Comparison of ENCODE assay signal across 24 mouse cellular contexts in the genomic region with DNA sequence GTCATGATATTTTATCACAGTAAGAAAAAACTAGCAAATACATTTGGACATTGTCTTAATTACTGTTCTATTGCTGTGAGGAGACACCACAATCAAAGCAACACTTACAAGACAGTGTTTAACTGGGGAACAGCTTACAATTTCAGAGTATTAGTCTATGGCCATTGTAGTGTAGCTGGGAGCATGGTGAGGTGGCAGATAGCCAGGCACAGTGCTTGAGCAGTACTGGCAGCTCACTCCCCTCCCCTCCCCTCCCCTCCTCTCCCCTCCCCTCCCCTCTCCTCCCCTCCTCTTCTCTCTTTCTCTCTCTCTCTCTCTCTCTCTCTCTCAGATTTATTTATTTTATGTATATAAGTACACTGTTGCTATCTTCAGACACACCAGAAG. TPM values are rescaled to one million over a fixed set of nuclear protein-coding genes. Genes with fewer than 3 reads are reported as not detected.
DNase-seq lines count a peak whose midpoint lies in the region; ATAC-seq and TF ChIP-seq lines count a peak whose summit lies in the region.
"Had no signal": no experiment of that assay in that cellular context is flagged by ENCODE, and none has a peak within 500 bp of the region (broad histone marks: within the 10 kb centered on the region; RNA-seq: fewer than 3 reads in every experiment).

No protein-coding gene starts in this region.

- no peak for TF ChIP-seq CTCF in cerebellum, adult 2 months (IDR thresholded peaks at IDR 0.05; ENCODE audit: borderline replicate concordance, insufficient read depth, low read depth, low read length)
- no peak for TF ChIP-seq CTCF in lung, embryonic 14.5 days (IDR thresholded peaks at IDR 0.05; ENCODE audit: low read depth)

- H3K27me3 ChIP-seq in cerebellum, adult 2 months (ENCODE audit: control insufficient read depth, insufficient read depth, low read length): no peaks in the 10 kb centered on the region
- H3K27me3 ChIP-seq in lung, embryonic 14.5 days (ENCODE audit: insufficient read depth, low read length): no peaks in the 10 kb centered on the region
- no peaks in the 10 kb centered on the region for H3K27me3 ChIP-seq in lung, embryonic 16.5 days (ENCODE audit: control insufficient read depth, insufficient read depth, low read depth, low read length)
- H3K27me3 ChIP-seq: CH12.LX; embryonic facial prominence, embryonic 12.5 days; forebrain, embryonic 13.5 days; forebrain, embryonic 15.5 days; Patski had no signal

- H3K4me3 ChIP-seq in cerebellum, adult 2 months (replicated peaks; ENCODE audit: insufficient read depth, low read depth, low read length): no peak overlapping the region
- H3K4me3 ChIP-seq in lung, embryonic 14.5 days (ENCODE audit: low read depth, low read length): no peak overlapping the region
- no peak overlapping the region for H3K4me3 ChIP-seq in lung, embryonic 16.5 days (ENCODE audit: low read length)
- H3K4me3 ChIP-seq: embryonic facial prominence, embryonic 10.5 days; embryonic facial prominence, embryonic 12.5 days; forebrain, embryonic 13.5 days; forebrain, embryonic 15.5 days had no signal

- no peak overlapping the region for H3K4me2 ChIP-seq in lung, embryonic 14.5 days
- H3K4me2 ChIP-seq in lung, embryonic 16.5 days (ENCODE audit: low read depth, low read length): no peak overlapping the region
- H3K4me2 ChIP-seq: embryonic facial prominence, embryonic 12.5 days; forebrain, embryonic 13.5 days; forebrain, embryonic 15.5 days had no signal

- H3K9me3 ChIP-seq in lung, embryonic 14.5 days (ENCODE audit: low read depth, low read length): no peaks in the 10 kb centered on the region
- H3K9me3 ChIP-seq in lung, embryonic 16.5 days (ENCODE audit: control insufficient read depth, low read length): peaks cover 3% of the 10 kb centered on the region; the same call in 1 of the 2 replicates
- H3K9me3 ChIP-seq: embryonic facial prominence, embryonic 10.5 days; embryonic facial prominence, embryonic 12.5 days; forebrain, embryonic 13.5 days; forebrain, embryonic 15.5 days had no signal

- H3K4me1 ChIP-seq in cerebellum, adult 2 months (ENCODE audit: control insufficient read depth, insufficient read depth, low read length): no peaks in the 10 kb centered on the region
- H3K4me1 ChIP-seq in lung, embryonic 14.5 days (ENCODE audit: insufficient read depth): no peaks in the 10 kb centered on the region
- H3K4me1 ChIP-seq in lung, embryonic 16.5 days (replicated peaks; ENCODE audit: control insufficient read depth, insufficient read depth, low read length): peaks cover 11% of the 10 kb centered on the region
- H3K4me1 ChIP-seq: forebrain, embryonic 13.5 days; forebrain, embryonic 15.5 days had no signal

- H3K36me3 ChIP-seq in lung, embryonic 14.5 days (ENCODE audit: insufficient read depth): no peaks in the 10 kb centered on the region
- no peaks in the 10 kb centered on the region for H3K36me3 ChIP-seq in lung, embryonic 16.5 days (ENCODE audit: control insufficient read depth, insufficient read depth, low read length)
- H3K36me3 ChIP-seq: embryonic facial prominence, embryonic 10.5 days; embryonic facial prominence, embryonic 12.5 days; forebrain, embryonic 15.5 days; G1E had no signal

- peak; percentile 7 to 11 for DNase-seq in cerebellum, postnatal 10 days
- DNase-seq in cerebellum, adult 2 months: no peak
- DNase-seq in lung, embryonic 14.5 days: peak; percentile 41
- DNase-seq in lung, postnatal 25 days (ENCODE audit: low spot score): no peak
- no peak for DNase-seq in lung, postnatal 36 days
- DNase-seq: adrenal gland, adult 8-10 months; adrenal gland, postnatal 14 days; adrenal gland, postnatal 36 days; B cell, adult 2 months; cerebellum, adult 11-12 months; cerebellum, adult 8-10 months; cerebellum, adult 9-11 months; cerebellum, postnatal 25 days; forebrain, postnatal 0 days had no signal

- H3K27ac ChIP-seq in cerebellum, adult 2 months (ENCODE audit: insufficient read depth, low read length): no peak overlapping the region
- H3K27ac ChIP-seq in lung, embryonic 14.5 days (ENCODE audit: low read depth): no peak overlapping the region
- no peak overlapping the region for H3K27ac ChIP-seq in lung, embryonic 16.5 days (ENCODE audit: low read length)
- H3K27ac ChIP-seq: embryonic facial prominence, embryonic 10.5 days; embryonic facial prominence, embryonic 12.5 days; forebrain, embryonic 13.5 days; forebrain, embryonic 15.5 days had no signal

- H3K9ac ChIP-seq in lung, embryonic 14.5 days: no peak overlapping the region
- H3K9ac ChIP-seq in lung, embryonic 16.5 days (ENCODE audit: low read length): no peak overlapping the region
- H3K9ac ChIP-seq: embryonic facial prominence, embryonic 12.5 days; forebrain, embryonic 13.5 days; forebrain, embryonic 15.5 days; forebrain, postnatal 0 days had no signal

- TF ChIP-seq POLR2A in cerebellum, adult 2 months (IDR thresholded peaks at IDR 0.05; ENCODE audit: borderline replicate concordance, insufficient read depth, low read length): no peak

- ATAC-seq in lung, embryonic 14.5 days (ENCODE audit: insufficient read depth): peak; percentile 57
- ATAC-seq in lung, embryonic 16.5 days (ENCODE audit: low read depth): peak; percentile 65
- ATAC-seq: activated CD4-positive, CD25-positive, alpha-beta regulatory T cell, adult 4 months; CD4-positive, CD25-positive, alpha-beta regulatory T cell, adult 4 months; forebrain, embryonic 13.5 days; forebrain, embryonic 15.5 days; forebrain, postnatal 0 days; Patski had no signal

RNA-seq across cellular contexts. Expression of gene Filip1, which starts 25.3 kb away (rescaled TPM):
- 2.8 and 2.9 TPM in 2 replicates for polyA plus RNA-seq in cerebellum, adult 2 months (2012; rRNA removed)
- polyA plus RNA-seq in lung, embryonic 14.5 days (2014; fragmentation: Nextera tagmentation; extraction: Ambion mirVana): 12.2 and 13.8 TPM in 2 replicates
- 12.4 and 14.2 TPM in 2 replicates for polyA plus RNA-seq in lung, embryonic 16.5 days (2015; fragmentation: Nextera tagmentation; extraction: Ambion mirVana)
- polyA plus RNA-seq: G1E, Patski had no signal

RNA-seq across cellular contexts. Expression of gene Senp6, which starts 28.7 kb away (rescaled TPM):
- polyA plus RNA-seq in cerebellum, adult 2 months (2012; rRNA removed): 44.6 and 47.2 TPM in 2 replicates
- polyA plus RNA-seq in lung, embryonic 14.5 days (2014; fragmentation: Nextera tagmentation; extraction: Ambion mirVana): 69.8 and 76.0 TPM in 2 replicates
- 44.4 and 52.8 TPM in 2 replicates for polyA plus RNA-seq in lung, embryonic 16.5 days (2015; fragmentation: Nextera tagmentation; extraction: Ambion mirVana)

Comparison
In these comparisons a context has a peak if more than half of its experiments do, and no peak if none do; other contexts are left out.
1. DNase-seq: peak in cerebellum, postnatal 10 days (2 of 2) and lung, embryonic 14.5 days (single experiment); none in cerebellum, adult 2 months (0 of 2), lung, postnatal 25 days (single experiment) and lung, postnatal 36 days (single experiment).